Mouse (Mus musculus): Measurements from ENCODE around the gene Prok2.

DNA sequence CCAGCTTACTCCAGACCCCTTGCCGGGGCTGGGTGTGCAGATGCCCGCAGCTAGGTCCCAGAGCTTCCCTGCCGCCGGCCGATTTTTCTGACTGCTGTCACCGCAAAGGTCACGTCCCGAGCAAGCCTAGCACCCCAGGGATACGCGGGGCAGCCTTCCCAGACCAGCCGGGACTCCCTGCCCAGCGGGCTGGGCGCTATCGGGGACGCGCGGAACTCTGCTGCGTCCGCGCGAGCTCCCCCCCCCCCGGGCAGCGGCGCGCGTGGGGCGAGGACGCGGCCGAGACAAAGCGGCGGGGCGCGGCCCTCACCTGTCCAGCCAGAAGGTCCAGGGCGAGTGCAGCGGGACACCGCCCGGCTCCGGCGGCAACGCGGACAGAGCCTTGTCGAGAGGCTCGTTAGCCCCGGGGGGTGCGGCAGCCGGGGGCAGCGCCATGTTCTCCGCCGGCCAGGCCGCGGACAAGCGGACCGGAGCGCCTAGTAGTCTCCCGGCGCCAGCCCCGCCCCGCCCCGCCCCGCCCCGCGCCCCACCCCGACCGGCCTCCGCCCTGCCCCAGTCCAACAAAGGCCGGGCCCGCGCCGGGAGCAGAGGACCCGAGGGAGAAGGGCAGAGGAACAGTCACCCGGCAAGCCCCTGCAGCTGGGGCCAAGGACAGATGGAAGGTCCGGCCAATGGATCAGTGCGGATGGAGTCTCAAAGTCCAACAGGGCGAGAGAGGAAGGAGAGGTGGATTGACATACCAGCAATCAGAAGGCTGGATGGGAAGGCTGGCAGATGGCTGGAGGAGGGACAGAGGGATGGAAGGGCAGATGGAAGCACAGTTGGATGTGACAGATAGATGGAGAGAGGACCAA, 59.6 kb downstream of the Prok2 start, which contains the start of the genes Eif4e3 and Gm20696:
- TF ChIP-seq POLR2A (IDR thresholded peaks at IDR 0.05; ENCODE audit: control insufficient read depth in 1 of 2, insufficient read depth in 1 of 2, low read depth in 1 of 2, low read length in 2 of 2, poor library complexity in 1 of 2) (no peak), CTCF (IDR thresholded peaks at IDR 0.05 in 2 of 3, conservative IDR thresholded peaks at IDR 0.05 in 1 of 3; ENCODE audit: control insufficient read depth in 1 of 3, insufficient read depth in 1 of 3, low read depth in 2 of 3, low read length in 3 of 3, poor library complexity in 1 of 3, severe bottlenecking in 1 of 3) (no peak), EP300 (IDR thresholded peaks at IDR 0.05; ENCODE audit: low read depth in 1 of 2, low read length in 2 of 2) (no peak), HCFC1 (IDR thresholded peaks at IDR 0.05; ENCODE audit: low read depth, low read length) (no peak), ZNF384 (IDR thresholded peaks at IDR 0.05; ENCODE audit: low read depth, low read length) (no peak), MAFK (IDR thresholded peaks at IDR 0.05; ENCODE audit: borderline replicate concordance, low read depth, low read length) (no peak), MEF2A (IDR thresholded peaks at IDR 0.05; ENCODE audit: extremely low read depth, insufficient replicate concordance, low read depth, low read length, poor library complexity, severe bottlenecking) (no peak), POLR2AphosphoS2 (IDR thresholded peaks at IDR 0.05; ENCODE audit: low read length) (no peak), SMC3 (IDR thresholded peaks at IDR 0.05; ENCODE audit: low read depth, low read length) (no peak), KAT2A (conservative IDR thresholded peaks at IDR 0.05; ENCODE audit: low read depth, low read length) (no peak), MYB (IDR thresholded peaks at IDR 0.05; ENCODE audit: low read depth, low read length) (no peak)

Data from MEL (cell line).